Mouse (Mus musculus) olfactory bulb, adult 2 months (tissue): Measurements from ENCODE around the gene Samd4.

Experiments
- CTCF ChIP-seq: fragments of 200-500 bp; IDR thresholded peaks from 2 replicates; pipeline ENCODE4 v1.5.1; 2012; ENCODE audit warnings: low read depth, mild to moderate bottlenecking, low read length, moderate library complexity; ENCODE audit not compliant: insufficient read depth
- POLR2A ChIP-seq: fragments of 200-500 bp; IDR thresholded peaks from 2 replicates; pipeline ENCODE4 v1.6.1; 2012; ENCODE audit warnings: mild to moderate bottlenecking, low read depth, low read length, moderate library complexity; ENCODE audit not compliant: insufficient read depth

- TF ChIP-seq CTCF (no peak), POLR2A (no peak)
These were observed 1.3 kb downstream of the Samd4 start for GRCm38 (mm10) chr14:46883871-46884441.
